Mouse (Mus musculus): ENCODE results near the gene Car15.

DNA sequence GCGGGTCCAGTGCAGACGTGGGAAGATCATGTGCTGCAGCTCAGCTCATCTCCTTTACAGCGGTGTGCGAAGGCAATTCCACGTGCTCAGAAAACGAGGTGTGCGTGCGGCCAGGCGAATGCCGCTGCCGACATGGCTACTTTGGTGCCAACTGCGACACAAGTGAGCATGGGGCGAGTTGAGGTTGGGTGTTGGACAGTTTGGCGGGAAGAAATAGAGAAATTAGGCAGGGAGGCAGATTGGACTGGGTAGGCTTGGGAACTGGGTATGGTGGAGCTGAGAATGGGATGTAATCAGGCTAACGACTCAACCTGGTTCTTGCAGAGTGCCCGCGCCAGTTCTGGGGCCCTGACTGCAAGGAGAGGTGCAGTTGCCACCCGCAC lies 35.7 kb downstream of the Car15 start:
- TF ChIP-seq CTCF (IDR thresholded peaks at IDR 0.05; ENCODE audit: low read depth, low read length) (no peak), POLR2A (IDR thresholded peaks at IDR 0.05; ENCODE audit: borderline replicate concordance, low read depth, low read length) (no peak)

Data from bone marrow macrophage, adult 2 months (primary cell).